Mouse (Mus musculus): ENCODE results near the gene Tldc1.

Gene Tldc1

DNA sequence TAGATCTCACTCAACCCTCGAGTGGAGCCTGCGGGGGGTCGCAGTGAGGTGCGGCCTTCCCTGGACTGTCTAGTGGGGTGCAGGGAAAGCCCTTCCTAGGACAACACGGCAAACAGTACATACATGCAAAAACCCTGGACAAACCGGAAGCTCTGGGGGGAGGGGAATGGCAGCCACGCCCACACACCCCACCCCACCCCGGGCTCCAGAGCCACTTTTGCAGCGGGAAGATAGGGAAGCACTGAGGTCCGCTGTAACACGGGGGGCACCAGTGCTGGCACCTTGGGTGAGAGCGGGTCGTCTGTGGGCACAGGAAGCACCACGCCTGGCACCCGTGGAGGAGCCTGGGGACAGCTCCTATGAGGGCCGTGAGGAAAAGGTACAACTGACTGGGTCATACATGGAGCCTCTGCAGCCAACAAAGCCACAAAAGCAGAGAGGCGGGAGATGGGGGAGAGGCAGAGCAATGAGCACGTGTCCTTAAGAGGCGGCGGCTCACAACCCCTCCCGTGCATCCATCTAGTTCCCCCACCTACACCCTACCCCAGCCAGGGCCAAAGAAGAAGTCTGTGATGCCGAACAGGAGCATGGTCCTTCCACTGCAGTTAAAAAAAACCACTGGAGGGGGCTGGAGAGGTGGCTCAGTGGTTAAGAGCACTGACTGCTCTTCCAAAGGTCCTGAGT is 12.3 kb downstream of the Tldc1 start:
- DNase-seq (ENCODE audit: low spot score): no peak

DNA sequence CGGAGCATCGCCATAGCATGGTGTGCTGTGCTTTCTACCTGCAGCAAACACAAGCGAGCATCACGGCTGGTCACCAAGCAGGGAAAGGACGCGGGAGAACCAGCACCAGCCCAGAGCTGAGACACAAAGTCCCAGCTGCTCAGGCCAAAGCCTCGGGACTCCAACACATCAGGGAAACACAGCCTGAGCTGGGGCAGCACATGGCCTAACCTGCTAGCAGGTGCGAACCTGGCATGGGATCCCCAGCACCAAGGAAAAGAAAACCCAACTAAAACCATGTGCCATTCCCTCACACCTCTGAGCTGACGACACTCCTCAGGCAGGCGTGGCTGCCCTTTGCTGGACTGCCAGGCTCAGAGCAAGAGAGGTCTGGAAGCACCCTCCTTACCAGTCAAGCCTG is 12.9 kb downstream of the Tldc1 start:
- DNase-seq (ENCODE audit: low spot score): no peak

DNA sequence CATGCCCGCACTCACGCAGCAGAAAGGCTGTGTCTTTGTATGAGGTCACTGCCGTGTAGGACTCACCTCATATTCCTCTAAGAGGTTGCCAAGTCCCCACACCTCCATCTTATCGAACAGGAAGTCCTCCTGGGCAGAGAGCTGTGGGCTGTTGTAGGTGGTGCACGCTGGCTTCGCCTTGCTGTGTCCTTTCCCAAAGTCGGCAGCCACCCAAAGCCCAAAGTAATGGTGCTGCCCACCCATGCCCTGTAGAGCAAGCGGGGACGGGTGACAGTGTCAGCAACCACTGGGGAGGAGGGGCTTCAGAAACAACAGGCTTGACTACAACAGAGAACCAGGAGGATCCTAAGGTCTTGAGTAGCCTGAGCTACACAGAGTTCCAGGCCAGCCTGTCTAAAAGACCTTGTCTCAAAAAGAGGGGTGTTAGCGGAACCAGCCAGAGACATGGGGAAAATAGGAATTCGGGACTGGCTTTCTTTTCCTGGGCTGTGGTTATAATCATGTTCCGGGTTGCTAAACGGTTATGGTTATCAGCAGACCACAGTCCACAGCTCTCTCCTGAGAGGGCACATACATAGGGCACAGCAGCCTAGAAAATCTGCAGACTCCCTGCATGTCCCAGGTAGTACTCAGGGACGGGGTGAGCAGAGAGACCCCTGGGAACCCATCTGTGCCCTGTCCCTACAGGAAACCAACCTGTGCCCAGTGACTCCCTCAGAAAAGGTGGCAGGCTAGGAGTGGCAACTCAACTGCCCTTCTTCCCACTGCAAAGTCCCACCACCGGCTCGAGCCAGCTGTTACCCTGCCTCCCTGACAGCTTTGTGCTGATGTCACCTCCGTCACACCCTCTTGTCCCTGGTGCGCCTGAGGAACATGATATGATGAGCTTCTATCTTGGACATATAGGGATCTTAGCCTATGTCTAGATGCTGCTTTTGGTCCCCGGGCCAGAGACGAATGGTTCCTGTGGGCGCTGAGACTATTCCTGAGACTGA is 15.7 kb downstream of the Tldc1 start:
- no peak for DNase-seq (ENCODE audit: low spot score)

DNA sequence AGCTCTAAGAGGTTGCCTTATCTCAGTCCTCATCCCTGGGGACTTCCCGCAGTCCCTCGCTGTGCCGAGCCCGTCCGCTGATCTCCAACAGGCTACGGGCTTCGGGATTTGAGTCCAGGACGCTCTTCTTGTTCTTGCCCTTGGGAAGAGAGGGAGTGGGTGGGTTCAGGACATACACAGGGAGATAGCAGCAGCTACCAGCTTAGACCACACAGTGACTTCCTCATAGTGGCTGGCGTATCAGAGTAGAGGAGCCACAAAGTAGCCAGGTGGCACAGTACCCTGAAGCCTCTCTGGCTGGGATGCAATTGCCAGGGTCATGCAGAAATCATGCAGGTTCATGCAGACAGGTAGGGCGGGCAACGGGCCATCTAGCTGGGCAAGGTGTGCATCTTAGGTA is 16.5 kb downstream of the Tldc1 start:
- no peak for DNase-seq (ENCODE audit: low spot score)

DNA sequence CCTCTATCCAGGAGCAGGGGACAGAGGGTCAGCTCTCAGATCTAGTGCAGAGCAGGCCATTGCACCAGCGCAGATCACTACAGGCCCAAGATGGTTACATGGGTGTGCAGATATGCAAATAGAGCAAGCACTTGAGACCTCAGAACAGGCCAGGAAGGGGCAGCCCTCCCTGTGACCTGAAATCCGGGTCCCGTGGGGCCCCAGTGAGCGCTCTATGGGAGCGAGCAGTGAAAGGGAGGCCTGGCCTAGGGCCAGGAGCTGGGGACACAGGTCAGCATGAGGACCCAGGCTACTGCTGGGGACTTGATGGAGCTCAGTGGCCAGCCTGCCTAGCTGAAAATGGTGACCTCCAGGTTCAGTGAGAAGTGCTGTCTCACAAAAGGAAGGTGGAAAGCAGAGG is 21.7 kb downstream of the Tldc1 start:
- no peak for DNase-seq (ENCODE audit: low spot score)

DNA sequence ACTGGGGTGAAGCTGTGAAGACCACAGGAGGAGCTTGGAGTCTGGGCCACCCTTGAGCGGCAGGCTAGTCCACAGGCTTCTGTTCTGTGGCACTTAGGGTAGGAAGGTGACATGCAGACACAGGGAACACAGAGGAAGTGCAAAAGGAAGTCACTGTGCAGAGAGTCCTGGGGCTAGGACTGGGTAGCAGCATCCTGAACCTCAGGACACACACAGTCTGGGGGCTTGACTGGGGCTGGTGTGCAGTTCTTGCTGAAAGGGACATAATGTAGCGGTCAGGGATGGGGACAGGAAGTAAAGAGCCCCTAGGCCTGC is 22.1 kb downstream of the Tldc1 start:
- DNase-seq (ENCODE audit: low spot score): no peak

DNA sequence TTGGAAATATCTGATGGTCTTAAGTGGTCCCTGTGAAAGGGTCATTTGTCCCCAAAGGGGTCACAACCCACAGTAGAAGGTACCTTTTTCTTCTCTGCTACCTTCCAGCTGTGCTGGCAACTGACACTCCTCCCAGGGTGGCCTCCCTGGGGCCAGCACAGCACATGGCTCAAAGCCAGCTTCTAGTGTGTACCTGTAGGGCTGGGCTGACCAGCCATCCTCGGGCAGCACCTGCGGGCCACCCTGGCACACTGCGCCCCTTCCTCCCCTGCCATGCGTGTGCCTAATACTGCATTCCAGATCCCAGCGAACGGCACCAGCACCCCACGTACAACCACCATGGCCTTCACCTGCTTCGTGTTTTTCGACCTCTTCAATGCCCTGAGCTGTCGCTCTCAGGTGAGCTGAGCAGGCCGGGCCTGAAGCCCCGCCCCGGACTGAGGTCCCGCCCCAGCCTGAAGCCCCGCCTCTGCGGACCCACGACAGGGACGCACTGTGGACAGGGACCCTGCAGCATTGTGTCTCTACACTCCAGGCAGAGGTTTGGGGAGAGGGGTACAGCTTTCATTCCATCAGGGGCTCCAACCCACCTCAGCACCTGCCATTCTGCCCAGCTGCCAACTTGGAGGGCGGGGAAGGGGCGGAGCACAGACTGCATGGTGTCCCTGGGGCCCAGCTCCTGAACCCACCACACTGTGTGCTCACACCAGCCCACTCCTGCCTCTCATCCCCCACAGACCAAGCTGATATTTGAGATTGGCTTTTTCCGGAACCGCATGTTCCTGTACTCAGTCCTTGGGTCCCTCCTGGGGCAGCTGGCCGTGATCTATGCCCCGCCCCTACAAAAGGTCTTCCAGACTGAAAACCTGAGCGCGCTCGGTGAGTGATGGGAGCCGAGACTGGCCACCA is 22.7 kb downstream of the Tldc1 start:
- DNase-seq (ENCODE audit: low spot score): no peak

DNA sequence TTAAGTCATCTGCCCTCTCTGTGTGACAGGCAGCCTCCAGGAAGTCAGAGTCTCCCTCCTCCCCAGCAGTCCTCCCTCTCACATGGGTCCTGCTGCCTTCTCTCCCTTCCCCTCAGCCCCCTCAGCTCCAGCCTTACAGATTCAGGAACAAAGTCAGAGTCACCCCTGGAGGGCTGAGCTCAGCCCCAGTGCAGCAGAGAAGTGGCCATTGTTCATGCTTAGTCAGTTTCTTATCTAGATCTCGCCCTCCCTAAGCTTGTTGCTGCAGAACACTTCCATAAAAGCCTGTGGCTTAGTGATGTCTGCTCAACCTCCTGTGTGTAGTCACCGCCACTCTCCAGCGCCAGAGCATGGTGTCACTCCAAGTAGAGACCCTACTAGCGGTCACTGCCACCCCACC is 33.6 kb downstream of the Tldc1 start:
- no peak for DNase-seq (ENCODE audit: low spot score)

DNA sequence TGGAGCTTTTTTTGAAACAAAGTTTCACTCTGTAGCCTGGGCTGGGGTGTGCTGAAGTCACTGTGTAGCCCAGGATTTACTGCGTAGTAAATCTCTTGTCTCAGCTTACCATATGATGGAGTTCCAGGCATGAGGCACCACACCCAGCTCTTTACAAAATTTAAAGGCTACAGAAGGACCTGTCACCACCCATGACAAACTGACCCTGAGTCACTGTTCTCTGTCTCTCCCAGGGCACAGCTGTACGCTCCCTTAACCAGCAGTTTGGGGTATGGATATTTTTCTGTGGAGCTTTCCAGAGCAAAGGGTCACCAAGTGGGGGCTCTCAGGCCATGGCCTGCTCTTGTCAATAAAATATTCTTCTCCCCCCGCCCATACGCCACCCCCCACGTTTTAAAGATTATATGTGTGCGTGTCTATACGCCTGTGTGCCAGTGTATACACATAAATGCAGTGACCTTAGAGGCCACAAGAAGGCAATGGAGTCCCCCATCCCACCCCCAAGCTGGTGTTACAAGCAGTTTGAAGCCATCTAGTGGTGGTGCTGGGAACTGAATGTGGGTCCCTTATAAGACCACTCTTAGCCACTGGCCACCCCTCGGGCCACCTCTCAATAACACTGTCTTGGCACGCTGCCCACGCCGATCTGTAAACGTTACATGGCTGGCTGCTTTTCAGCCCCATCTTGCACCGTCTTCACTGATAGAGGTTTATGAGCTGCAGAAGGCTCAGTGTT is 34.8 kb downstream of the Tldc1 start:
- no peak for DNase-seq (ENCODE audit: low spot score)

DNA sequence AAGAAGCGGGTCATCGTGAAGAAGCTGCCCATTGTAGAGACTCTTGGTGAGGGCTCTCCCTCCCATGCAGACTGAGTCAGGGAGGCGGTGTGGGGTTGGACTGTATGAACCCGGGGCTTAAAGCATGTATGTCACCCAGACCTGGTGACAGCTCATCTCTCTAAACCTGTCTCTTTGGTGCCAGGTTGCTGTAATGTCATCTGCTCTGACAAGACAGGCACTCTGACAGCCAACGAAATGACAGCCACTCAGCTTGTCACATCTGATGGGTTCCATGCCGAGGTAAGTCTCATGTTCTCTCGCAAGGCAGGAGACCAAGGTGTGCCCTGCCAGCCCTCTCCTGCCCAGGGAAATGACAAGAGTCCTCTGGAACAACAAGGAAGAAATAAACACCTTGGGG is 35.8 kb downstream of the Tldc1 start:
- no peak for DNase-seq (ENCODE audit: low spot score)

DNA sequence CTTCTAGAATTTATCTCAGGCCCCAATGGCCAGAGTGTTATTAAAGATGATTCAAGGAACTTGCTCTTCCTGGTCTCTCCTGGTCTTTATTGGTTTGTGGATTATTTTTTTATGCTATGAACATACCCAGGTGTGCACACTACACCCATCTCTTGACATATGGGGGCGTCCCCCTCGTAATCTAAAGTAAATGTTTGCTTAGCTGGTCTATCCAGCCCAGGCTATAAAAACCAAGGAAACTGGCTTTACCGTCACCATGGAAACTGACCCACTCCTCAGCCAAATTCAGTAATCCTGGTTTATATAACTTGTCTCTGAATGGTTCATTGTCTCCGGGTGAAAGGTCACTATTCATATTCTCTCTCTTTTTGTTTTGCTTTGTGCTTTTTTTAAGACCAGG is 37.6 kb downstream of the Tldc1 start:
- no peak for DNase-seq (ENCODE audit: low spot score)

DNA sequence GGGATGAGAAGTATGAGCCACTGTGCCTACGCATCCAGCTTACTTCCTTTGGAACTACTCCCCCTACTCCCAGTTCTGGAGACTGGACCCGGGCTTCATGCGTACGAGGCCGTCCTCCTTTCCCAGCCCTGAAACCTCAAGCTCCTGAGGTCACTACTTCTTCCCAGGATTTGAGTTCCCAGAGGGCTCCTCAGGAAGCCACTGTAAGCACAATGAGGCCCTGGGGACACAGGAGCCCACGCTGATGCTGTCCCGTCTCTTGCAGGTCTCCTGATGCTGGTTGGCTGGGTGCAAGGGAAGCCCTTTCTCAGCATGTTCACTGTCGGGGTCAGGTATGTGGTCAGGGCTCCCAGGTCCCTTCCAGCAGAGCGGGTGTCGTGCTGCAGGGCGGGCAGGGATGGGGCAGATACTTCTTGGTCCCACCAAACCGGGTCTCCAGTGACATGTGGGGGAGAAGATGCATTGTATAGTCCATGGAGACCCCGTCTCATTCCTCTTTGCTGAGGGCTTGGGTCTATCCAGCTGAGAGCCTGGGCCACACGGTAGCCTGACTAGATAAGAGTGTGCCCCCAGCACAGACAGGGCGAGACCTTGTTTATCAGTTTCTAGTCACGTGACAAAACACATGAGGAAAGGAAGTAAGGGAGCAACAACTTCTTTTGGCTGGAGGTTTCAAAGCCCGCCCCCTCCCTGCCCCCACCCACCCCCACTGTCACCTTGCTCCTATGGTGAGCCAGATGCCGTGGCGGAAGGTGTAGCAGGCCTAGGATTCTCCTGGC is 39.9 kb downstream of the Tldc1 start:
- DNase-seq (ENCODE audit: low spot score): no peak

DNA sequence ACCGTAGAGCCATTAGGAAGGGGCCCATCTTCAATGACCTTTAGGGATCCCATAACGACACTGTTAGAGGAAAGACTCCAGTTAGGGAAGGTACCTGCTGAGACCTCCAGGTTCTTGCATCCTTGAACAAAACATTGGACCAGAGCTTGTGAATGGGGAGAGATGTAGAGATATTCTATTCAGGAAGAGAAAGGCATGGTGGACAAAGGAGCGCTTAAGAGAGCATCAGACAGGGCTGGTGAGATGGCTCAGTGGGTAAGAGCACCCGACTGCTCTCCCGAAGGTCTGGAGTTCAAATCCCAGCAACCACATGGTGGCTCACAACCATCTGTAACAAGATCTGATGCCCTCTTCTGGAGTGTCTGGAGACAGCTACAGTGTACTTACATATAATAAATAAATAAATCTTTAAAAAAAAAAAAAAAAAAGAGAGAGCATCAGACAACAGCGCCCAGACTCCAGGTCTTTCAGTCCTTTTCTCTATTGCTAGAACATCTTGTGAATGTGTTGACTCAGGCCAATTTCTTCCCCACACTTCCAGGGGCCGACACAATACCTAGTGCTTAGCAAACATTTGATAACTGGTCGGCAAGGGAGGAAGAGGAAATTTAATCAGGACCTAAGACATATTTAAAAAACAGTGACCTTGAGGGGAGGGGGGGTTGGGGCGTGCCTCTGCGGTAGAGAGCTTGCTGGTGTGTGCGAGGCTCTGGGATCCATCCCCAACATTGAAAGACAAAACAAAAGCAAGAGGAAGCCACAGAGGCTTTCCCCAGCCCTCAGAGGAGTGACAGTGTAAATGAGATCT is 40.9 kb downstream of the Tldc1 start:
- no peak for DNase-seq (ENCODE audit: low spot score)

DNA sequence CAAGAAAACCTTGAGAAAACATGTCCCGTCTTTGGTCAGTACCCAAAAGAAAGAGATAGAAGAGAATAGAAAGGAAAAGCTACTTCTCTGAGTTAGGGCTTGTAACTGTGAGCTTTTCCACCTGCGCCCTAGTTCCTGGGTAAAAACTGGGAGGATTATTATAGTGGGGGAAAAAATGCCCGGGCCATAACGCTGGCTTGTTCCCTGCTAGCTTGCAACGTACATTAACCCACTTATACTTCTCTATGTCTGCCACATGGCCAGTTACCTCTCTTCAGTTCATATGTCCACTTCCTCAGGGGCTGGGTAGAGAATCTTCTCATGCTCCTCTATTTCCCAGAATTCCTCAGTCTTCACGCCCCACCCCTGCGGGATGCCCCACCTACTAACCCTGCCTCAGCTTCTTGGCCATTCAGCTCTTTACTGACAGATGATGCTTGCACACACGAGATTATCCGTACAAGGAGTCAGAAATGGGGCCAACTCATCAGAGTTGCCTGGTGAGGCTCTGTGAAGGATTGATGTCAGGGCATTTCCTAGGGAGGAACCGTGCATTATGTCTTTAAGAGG is 41.8 kb downstream of the Tldc1 start:
- DNase-seq (ENCODE audit: low spot score): no peak

DNA sequence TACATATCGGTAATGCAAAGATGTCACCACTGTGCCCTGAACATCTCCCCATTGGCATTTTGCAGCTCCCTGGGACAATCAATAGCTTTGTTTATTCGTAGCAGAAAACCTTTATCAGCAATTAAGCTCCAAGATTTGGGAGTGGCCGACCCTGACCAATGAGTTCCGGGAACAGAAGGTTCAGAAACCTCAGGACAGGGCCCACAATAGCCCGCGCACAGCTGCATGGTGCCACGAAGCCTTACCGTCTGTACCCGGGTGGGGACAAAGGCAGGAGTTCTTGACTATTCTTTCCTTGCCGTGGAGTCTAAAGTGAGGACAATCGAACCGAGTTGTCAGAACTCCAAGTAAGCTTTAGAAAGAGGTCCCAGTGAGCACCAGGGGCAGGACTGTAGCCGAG is 46.1 kb downstream of the Tldc1 start:
- DNase-seq (ENCODE audit: low spot score): no peak

DNA sequence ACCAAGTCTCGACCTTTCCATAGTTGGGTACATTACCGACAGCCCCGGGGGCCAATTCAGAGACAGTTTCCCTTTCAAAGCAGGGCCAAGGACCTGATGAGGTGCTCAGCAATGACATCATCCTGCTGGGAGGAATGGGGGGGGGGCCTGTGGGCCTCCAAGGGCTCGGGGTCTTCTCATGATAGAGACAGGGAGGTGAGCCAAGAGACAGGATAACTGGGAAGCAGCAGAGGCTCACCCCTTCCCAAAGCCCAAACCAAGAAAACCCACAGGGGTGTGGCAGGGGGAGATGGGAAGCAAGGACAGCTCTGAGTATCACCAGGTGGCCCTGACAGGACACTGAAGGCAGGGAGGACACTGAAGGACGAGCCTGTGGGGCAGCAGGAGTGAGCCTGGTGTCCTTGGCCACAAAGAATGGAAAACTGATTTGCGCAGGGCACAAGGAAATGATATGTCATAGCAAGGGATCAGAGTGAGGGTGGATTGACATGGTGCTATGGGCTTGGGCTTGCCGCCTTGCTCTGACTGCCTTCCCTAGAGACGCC is 49.8 kb downstream of the Tldc1 start:
- no peak for DNase-seq (ENCODE audit: low spot score)

DNA sequence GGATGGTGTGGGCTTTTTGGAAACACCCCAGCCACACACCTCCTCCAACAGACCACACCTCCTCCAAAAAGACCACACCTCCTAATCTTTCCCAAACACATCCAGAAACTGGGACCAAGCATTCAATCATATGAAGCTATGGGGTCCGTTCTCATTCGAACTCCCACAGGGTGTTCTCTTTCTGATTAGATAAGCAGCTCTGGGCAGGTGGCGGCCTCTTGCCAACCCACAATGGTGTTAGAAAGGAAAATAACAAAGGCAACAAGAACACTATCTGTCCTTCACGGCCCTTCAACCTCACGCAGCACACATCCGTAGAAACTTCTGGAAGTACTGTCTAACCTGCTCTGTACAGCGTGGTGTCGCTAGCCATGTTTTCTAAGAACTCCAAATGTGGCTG is 51.1 kb downstream of the Tldc1 start:
- no peak for DNase-seq (ENCODE audit: low spot score)

DNA sequence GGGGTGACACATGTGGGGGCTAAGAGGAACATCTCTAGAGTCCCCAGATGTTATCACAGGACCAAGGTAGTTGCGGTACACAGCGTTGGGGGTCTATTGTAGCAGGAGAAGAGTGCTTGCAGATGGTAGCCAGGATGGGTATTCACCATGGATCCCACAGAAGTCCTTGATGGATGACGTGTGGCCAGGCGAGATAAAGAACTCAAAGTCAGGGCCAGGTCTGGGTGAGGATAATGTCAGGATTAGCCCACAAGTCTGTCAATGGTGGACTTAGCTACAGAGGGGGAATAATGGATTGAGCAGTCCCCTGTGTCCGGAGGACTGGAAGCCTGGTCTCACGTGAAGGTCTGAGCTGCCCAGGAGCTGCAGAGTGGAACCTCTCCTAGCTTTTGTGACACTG is 53.6 kb downstream of the Tldc1 start:
- DNase-seq (ENCODE audit: low spot score): no peak

DNA sequence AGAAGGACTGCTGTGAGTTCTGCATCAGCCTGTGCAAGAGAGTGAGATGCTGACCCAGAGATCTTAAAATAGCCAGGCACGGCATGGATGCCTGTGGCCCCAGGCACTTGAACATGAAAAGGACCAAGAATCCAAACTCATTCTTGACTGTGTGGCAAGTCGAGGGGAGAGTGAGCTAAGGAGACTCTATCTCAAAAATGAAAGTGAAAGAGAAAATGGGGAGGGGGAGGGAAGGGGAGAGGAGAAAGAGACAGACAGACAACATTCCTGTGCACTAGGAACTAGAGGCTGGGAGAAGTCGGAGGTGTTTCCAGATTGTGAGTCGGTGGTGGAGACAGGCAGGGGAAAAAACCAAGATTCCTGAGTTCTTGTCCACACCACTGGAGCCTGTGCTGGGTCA is 54.5 kb downstream of the Tldc1 start:
- DNase-seq (ENCODE audit: low spot score): no peak

DNA sequence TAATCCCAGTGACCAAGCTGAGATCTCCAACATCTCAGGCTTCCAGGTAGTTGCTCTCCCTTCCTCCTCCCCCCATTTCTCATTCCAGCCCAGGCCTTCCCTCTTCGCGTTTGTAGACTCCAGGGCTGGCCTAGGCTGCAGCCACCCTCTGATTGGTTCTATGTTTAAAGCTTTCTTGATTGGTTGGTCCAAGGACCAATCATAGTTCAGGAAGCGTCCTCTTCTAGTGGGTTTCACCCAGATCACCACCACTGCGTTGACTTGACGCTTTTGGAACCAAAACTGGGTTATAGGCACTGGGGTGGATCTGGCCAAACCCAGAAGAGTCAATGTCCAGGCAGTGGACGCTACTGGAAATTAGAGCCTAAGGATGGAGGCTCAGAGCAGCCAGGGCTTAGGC is 55.9 kb downstream of the Tldc1 start:
- DNase-seq (ENCODE audit: low spot score): no peak

Data from urinary bladder, postnatal 10 days (tissue).